Mouse (Mus musculus): ENCODE results near the gene Lmf2.

Gene Lmf2

GRCm38 (mm10) chr15:89372068-89372467 is 16.6 kb upstream of the Lmf2 start:
- peak in 1 of 2 experiments; percentile 18 for DNase-seq

DNA sequence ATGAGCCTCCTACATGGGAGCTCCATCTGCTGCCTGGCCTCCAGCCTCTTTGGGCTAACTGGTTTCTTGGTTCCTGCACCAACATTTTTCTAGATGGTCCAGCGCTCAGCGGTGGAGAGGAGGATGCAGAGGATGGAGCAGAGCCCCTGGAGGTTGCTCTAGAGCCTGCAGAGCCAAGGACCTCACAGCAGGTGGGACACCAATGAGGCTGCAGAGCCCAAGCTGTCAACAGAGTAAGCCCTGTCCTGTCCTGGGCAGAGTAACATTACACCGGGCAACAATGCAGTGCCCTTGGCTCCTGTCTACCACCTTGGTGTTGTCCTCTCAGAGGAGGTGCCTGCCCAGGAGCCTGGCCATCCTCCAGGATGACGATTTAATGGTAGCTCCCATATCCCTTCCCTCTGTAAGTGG is 9.7 kb upstream of the Lmf2 start:
- DNase-seq: no peak

DNA sequence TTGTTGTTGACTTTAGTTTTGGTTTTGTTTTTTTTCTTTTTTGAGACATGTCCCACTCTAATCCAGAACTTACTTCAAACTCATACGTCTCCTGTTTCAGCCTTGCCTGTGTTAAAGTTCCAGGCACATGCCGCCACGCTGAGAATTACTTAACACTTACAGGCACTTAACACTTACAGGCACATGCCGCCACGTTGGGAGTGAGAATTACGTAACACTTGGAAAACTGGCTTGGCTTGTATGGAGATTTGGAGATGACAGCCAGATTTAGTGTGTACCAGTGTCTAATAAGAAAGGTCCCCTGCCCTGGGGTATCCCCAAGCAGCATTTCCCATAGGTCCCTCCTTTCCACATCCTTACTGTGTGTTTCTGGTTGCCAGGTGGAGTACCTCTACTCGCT is 7.6 kb upstream of the Lmf2 start:
- DNase-seq: no peak

GRCm38 (mm10) chr15:89358784-89359183 is 3.3 kb upstream of the Lmf2 start:
- DNase-seq: no peak

DNA sequence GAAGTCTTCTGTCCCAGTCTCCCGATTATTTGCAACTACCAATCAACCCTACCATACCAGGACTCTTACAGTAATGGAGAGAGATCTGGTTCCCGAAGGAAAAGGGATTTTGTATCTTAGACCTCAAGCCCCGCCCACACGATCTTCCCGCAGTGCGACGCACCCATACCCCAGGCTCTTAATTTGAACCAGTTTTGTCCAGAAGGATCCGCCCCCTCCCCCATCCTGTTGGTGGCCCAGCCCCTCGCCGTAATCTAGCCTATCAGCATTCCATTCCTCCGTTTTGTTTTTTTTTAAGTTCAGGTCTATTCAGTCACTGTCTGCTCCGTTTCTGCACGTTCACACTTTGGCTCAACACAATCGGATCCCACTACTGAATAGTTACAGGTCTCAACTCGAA is 913 bp upstream of the Lmf2 start:
- DNase-seq: peak; percentile 68 to 83

DNA sequence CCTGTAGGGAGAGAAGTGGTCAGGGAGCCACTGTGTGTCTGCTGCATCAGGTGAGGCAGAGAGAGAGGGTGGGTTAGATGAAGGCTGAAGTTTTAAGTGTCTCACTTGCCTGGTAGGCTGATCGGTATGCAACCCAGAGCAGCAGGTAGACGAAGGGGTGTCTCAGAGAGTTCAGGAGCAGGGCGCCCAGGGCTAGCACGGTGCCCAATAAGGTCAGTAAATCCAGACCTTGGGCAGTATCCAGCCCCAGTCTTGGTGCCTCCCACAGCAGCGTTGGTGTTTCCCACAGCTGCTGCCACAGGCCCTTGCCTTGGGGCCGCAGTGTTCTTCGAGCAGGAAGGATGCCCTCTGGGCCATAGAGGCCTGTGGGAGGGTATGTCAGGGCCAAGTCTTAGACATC is 1.0 kb downstream of the Lmf2 start:
- DNase-seq: peak in 1 of 2 experiments; percentile 31

- no peak for DNase-seq
These were observed 1.6 kb downstream of the Lmf2 start for GRCm38 (mm10) chr15:89353837-89354236.

GRCm38 (mm10) chr15:89352795-89353194 is 2.7 kb downstream of the Lmf2 start:
- DNase-seq: no peak

GRCm38 (mm10) chr15:89352054-89352453 is 3.4 kb downstream of the Lmf2 start:
- no peak for DNase-seq

DNA sequence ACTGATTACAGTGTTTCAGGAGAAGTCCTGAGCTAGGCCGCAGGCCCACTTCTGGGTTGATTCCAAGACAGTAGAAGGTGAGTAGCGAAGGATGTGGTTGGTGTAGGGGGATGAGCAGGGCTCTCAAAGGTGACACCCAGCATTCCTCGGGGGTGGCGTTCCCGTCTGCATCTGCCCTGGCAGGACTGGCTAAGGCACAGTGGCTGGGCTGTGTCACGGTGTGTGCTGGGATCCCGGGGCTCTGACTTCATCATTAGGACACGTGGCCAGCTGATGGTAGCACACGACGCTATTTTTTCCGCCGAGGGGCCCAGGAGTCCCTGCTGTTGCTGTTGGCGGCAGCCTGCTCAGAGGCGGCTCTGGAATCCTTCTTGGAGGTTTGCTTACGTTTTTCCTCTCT is 4.2 kb downstream of the Lmf2 start:
- no peak for DNase-seq

GRCm38 (mm10) chr15:89350447-89350846 is 5.0 kb downstream of the Lmf2 start:
- DNase-seq: no peak

GRCm38 (mm10) chr15:89343325-89343724 is 12.1 kb downstream of the Lmf2 start:
- DNase-seq: no peak

- DNase-seq: no peak
These were observed 13.8 kb downstream of the Lmf2 start for GRCm38 (mm10) chr15:89341678-89342077.

DNA sequence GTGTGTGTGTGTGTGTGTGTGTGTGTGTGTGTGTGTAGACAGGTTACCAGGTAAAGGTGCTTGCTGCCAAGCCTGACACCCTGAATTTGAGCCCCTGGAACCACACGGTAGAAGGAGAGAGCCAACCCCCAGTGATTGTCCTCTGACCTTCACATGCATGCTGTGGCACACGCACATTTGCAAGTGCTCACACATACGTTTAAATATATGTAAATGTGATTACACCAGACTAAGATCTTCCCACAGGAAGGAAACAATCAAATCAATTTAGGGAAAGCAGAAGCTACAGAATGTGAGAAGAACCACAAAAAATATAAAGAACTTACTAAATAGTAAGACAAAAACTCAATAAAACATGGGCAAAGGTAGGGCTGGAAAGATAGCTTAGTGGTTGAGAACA is 15.3 kb downstream of the Lmf2 start:
- DNase-seq: no peak

DNA sequence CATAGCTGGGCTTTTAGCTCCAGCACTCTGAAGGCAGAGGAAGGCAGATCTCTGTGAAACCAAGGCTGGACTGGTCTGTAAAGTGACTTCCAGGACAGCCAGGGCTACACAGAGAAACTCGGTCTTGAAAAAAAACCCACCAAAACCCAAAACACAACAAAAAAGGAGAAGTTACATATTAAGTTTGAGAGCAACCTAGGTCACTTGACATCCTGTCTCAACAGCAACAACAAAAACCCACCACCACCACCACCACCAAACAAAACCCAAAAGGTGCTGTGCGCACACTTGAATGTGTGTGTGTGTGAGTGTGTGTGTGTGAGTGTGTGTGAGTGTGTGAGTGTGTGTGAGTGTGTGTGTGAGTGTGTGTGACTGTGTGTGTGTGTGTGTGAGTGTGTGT is 15.8 kb downstream of the Lmf2 start:
- no peak for DNase-seq

GRCm38 (mm10) chr15:89336422-89336821 is 19.0 kb downstream of the Lmf2 start:
- DNase-seq: no peak

- no peak for DNase-seq
These were observed 20.5 kb downstream of the Lmf2 start for GRCm38 (mm10) chr15:89334774-89335537.

- DNase-seq: no peak
These were observed 21.2 kb downstream of the Lmf2 start, which contains the start of gene Miox for GRCm38 (mm10) chr15:89334271-89334670. Gene Miox, plus strand, starts transcription at chr15:89334398.

DNA sequence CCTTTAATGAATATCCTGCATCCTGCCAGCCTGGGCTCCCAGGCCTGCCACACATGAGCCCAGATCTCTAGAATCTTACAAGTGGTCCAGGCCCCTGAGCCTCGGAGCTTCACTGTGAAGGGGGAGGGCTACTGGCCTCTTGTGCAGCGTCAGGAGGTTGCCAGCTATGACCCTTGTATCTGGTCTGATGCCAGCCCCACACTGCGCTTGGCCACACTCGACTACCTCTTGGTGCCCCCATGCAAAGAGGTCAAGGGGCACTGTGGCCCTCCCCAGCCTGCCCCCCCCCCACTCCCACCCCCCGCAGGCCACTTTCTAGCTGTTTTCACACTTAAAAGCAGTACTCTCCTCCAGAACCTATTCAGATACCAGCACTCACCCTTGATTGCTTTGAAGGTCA is 29.0 kb downstream of the Lmf2 start:
- DNase-seq: no peak

GRCm38 (mm10) chr15:89323656-89324055 is 31.8 kb downstream of the Lmf2 start:
- no peak for DNase-seq

DNA sequence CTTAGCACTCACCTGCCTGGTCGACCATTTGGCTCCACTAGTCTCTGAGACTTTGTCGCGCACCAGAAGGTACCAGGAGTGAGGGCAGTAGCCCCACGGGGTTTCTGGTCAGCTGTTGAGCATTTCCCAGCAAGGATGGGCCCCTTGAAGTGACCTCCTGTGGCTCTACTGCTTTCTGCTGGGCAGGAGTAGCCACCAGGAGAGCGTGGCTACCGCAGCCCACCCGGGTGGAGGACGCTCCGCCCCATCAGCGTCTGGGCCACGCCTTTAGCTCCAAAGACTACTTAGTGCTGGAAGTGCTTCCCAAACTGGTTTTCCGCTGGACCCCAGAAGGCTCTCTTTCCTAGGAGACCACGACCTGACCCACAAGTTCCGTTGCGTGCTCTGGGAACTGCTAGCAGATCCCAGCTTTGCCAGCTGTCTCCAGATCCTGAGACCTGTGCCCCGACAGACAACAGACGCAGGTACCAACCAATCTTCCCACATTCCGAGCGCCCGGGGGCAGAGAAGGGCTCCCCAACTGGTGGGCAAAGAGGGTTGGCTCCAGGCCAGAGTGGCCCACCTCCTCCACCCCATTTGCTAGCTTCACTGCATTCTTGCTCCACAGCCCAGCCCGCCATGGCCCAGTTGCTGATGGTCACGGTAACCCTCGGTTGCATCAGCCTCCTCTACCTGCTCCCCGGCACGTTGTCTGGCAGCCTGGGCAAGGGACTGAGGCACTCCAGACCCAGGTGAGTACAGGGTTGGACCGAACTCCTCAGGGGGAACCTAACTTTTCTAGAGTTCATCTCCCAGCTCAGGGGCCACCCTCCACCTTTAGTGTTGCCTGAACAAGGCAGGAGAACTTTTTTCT is 32.6 kb downstream of the Lmf2 start, which contains the start of gene Adm2:
TSS of gene Adm2 (plus strand) at position 51 of the 853 bp plus-strand sequence.
- no peak for DNase-seq

DNA sequence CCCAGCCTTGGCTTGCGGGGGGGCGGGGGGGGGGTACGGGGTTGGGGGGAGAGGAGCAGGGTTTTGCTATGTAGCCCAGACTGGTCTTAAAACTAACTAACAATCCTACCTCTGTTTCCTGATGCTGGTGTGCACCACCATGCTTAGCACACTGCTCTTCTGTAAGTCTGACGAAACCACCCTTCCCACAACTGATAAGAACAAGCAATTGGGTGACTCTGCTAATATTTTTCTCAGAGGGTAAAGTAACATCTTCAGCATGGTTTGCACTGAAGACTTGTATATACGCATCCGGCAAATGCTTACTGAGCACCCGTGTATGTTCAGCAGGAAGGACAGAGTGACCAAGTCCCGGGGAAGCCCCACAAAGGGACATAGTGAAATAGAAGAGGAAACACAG is 34.2 kb downstream of the Lmf2 start:
- no peak for DNase-seq

DNA sequence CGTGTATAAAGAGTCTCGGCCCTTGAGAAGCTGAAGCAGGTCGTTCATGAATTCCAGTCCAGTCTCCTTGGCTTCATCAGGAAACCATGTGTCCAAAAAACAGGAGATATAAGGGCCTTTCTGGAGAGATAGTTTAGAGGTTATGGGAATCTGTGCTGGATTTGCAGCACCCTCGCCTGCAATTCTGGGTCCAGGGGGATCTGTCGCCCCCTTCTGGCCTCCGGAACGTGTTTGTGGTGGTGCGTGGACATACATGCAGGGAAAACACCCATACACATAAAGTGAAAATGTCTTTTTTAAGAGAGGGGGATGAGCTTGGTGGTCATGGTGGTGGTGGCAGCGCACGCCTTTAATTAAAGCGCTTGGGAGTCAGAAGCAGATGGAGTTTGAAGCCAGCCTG is 39.3 kb downstream of the Lmf2 start:
- peak; percentile 53 to 58 for DNase-seq

DNA sequence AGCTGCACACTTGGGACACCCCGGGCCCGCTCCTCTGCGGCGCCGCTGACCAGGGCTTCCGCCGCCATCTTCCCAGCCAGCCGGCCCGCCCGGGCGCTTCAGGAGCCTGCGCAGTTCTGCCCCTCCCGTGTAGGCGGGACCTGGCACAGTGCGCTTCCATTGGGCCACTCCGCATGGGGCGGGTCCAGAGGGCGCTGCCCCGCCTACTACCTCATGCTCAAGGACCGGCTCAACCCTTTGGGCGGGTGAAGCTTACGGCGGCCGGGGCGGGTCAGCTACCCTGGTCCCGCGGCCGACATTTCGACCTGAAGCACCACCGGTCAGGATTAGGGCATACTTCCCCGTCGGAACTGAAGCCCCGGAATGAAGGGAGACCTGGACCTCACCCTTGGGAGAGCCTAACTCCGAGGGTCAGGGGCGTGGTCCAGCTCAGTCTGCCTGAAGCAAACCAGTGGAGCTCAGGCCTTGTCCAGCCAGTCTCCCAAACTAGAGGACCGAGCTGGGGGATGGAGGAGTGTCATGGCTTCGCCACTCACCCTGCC is 40.2 kb downstream of the Lmf2 start, which contains the start of gene Sbf1:
TSS of gene Sbf1 (minus strand) at position 122 of the 542 bp plus-strand sequence.
- peak; percentile 95 to 97 for DNase-seq
